Mouse (Mus musculus): Measurements from ENCODE around the gene Gcg. TPM values are rescaled to one million over a fixed set of nuclear protein-coding genes. Genes with fewer than 3 reads are reported as not detected.

Gcg gene
- total RNA-seq, 1 experiment from 2014 or later = not detected

DNA sequence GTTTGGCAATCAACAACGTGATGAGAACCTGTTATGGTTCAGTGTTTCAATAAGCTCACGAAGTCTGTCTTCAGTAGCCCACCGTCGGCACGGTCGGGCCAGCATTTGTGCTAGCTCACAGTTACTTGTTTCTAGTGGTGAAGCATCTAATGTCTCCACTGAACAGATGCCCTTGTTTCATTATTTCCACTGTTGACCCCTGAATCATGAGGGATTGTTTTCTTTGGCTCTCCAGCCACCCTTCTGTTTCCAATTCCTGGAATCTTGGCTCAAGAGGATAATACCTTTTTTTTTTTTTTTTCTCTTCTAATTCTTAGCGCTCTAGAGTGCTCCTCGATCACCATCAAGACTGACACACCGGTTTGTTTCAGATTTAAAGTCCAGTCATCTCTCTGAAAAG, 13.9 kb downstream of the Gcg start:
- ATAC-seq (replicated peaks in 1 of 2; ENCODE audit: insufficient read depth in 1 of 2, low FRiP score in 2 of 2, low TSS enrichment in 1 of 2, low read depth in 1 of 2, poor library complexity in 2 of 2, severe bottlenecking in 2 of 2) = no peak

DNA sequence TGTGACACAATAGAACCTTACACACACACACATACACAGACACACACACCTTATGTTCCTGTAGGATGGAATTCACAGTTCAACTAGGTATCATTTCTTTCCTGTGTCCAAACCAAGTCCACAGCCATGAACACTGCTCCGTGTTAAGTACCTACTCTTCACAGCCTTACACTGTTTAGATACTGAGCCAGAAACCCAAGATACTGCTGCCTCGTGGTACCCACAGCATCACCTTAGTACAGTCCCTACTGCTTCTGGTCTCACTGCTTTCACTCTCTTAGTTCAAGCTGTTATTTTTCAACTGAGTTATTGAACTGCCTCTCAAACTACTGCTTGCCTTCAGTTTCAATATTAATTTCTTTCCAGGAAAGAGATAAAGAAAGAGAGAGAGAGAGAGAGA, 20.2 kb downstream of the Gcg start:
- no peak for ATAC-seq (replicated peaks in 1 of 2; ENCODE audit: insufficient read depth in 1 of 2, low FRiP score in 2 of 2, low TSS enrichment in 1 of 2, low read depth in 1 of 2, poor library complexity in 2 of 2, severe bottlenecking in 2 of 2)

DNA sequence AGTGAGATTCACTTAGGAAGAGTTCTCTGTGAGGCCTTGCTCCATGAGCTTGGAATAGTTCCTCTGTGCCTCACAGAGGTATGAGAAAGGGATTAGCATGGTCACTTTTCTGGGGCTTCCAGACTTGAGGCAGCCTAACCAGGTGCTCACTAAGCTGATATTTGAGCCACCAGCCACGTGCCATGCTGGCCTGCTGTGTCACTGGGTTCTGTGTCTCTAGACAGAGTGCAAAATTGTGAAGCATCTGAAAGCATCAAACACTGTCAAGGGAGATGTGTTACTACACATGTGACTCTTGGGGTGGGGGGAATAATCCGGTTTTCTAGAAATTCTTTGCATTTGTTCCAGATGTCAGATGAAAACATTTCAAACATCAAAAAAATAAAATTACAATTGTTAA, 21.3 kb downstream of the Gcg start:
- ATAC-seq (replicated peaks in 1 of 2; ENCODE audit: insufficient read depth in 1 of 2, low FRiP score in 2 of 2, low TSS enrichment in 1 of 2, low read depth in 1 of 2, poor library complexity in 2 of 2, severe bottlenecking in 2 of 2) = no peak

- 0 out of 4 replicates have a peak, but pooled peaks of 1 of the 2 experiments have one; percentile 8 for ATAC-seq (replicated peaks in 1 of 2; ENCODE audit: insufficient read depth in 1 of 2, low FRiP score in 2 of 2, low TSS enrichment in 1 of 2, low read depth in 1 of 2, poor library complexity in 2 of 2, severe bottlenecking in 2 of 2)
Observed at GRCm38 (mm10) chr2:62460815-62461450, 22.5 kb downstream of the Gcg start.

DNA sequence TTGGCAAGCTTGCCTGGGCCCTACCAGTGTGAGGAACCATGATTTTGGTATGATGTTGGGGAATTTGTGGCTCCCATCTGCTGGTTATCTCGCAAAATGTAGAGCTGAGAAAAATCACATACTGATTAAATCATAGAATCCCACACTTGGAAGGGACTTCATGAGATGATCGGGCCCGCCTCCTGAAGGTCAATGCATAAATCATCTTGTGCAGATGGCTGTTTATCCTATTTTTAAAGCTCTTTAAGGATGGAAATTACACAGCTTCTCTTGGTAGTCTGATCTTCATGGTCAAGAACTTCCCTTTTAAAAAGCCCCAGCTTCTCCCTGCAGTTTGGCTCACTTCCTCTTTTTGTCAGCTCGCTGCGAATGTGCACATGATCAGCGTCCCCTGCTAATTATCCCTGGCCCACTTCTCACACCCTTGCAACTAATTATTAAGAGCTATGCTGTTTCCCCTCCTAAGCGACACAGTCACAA, 23.2 kb downstream of the Gcg start:
- peak; percentile 95 to 96 for ATAC-seq (replicated peaks in 1 of 2; ENCODE audit: insufficient read depth in 1 of 2, low FRiP score in 2 of 2, low TSS enrichment in 1 of 2, low read depth in 1 of 2, poor library complexity in 2 of 2, severe bottlenecking in 2 of 2)

DNA sequence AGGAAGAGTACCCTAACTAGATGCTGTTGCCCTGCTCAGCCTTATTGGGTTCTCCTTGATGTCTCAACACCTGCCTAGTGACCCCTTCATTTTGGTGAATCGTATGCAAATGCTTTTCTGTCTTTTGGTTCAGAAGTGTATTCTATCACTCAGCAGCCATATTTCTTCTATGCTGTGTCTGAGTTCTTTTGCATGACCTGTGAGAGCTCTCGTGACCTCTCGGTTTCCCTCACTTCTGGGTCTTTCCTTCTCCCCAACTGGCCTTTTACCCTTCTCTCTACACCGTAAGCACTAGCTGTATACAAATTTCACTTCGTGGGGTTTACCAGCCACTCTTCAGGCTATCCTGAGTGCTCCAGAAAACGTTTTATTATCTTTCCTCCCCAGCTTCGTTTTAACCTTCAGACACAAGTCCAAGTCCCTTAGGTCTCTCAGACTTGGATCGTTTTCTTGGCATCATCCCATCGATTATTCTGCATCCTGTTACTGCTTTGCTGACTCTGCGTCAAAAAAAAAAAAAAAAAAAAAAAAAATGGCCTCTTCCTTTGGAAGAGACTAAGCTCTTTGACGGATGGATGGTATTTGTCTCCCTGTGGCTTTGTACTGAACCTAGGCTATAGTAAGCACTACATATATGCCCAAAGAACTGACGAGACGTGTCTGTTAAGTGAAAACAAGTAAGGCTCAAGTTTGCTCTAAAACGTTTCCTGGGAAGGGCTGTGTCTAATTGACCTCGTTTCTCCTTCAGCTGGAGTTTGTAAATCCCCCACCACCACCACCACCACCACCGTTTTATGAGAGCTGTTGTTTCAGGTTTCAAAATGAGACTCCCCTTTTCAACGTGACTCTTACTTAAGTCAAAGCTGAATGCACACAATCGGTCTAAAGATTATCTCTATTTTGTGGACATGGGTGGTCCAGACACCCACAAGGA, 23.9 kb downstream of the Gcg start:
- ATAC-seq (replicated peaks in 1 of 2; ENCODE audit: insufficient read depth in 1 of 2, low FRiP score in 2 of 2, low TSS enrichment in 1 of 2, low read depth in 1 of 2, poor library complexity in 2 of 2, severe bottlenecking in 2 of 2) = no peak

GRCm38 (mm10) chr2:62458070-62458469, 25.4 kb downstream of the Gcg start:
- no peak for ATAC-seq (replicated peaks in 1 of 2; ENCODE audit: insufficient read depth in 1 of 2, low FRiP score in 2 of 2, low TSS enrichment in 1 of 2, low read depth in 1 of 2, poor library complexity in 2 of 2, severe bottlenecking in 2 of 2)

DNA sequence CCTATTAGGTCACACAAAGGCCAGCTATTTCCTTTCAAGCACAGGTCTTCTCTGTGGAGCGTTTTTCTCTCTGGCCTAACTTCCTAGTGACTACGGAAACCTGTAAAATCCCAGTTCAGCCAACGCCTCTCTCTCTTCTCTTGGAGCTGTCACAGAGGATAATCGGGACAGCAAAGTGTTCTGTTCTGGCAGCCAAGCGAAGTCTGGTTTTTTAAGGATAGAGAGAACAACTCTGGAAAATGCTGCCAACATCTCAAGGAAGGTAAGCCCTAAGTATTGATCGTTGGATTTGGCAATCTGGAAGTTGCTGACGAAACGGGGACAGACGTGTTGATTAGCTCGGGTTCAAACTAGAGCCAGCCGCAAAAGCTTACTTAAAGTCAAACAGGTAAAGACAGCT, 28.5 kb downstream of the Gcg start:
- ATAC-seq (replicated peaks in 1 of 2; ENCODE audit: insufficient read depth in 1 of 2, low FRiP score in 2 of 2, low TSS enrichment in 1 of 2, low read depth in 1 of 2, poor library complexity in 2 of 2, severe bottlenecking in 2 of 2) = no peak

GRCm38 (mm10) chr2:62454033-62454432, 29.4 kb downstream of the Gcg start:
- ATAC-seq (replicated peaks in 1 of 2; ENCODE audit: insufficient read depth in 1 of 2, low FRiP score in 2 of 2, low TSS enrichment in 1 of 2, low read depth in 1 of 2, poor library complexity in 2 of 2, severe bottlenecking in 2 of 2) = no peak

GRCm38 (mm10) chr2:62450364-62450763, 33.1 kb downstream of the Gcg start:
- ATAC-seq (replicated peaks in 1 of 2; ENCODE audit: insufficient read depth in 1 of 2, low FRiP score in 2 of 2, low TSS enrichment in 1 of 2, low read depth in 1 of 2, poor library complexity in 2 of 2, severe bottlenecking in 2 of 2) = no peak

DNA sequence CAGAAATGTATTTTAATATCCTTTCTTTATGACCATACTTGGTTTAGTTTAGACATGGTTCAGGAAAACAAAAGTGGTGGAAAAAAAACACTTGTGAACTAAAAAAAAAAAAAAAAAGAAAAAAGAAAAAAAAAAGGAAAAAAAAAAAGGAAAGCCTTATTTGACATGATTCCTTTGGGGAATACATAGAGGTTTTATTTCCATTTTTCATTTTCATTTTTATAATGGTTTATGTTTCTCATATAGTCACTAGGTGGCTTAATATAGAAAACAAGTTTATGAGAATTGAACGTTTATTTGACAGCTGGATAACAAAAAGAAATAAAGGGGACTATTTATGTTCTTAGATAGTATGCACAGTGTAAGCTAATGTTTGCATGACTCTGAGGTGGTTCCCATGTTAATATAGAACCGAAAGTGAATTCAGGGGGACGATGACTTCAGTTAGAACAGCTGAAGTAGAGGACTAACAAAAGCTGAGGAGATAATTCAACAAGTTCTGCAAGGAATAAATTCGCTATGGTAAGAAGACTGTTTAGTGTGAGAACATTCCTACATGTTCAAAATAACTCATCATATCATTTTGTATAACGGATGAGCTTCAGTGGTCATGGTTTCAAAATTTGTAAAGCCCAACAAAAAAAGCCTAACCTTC, 33.6 kb downstream of the Gcg start:
- no peak for ATAC-seq (replicated peaks in 1 of 2; ENCODE audit: insufficient read depth in 1 of 2, low FRiP score in 2 of 2, low TSS enrichment in 1 of 2, low read depth in 1 of 2, poor library complexity in 2 of 2, severe bottlenecking in 2 of 2)

DNA sequence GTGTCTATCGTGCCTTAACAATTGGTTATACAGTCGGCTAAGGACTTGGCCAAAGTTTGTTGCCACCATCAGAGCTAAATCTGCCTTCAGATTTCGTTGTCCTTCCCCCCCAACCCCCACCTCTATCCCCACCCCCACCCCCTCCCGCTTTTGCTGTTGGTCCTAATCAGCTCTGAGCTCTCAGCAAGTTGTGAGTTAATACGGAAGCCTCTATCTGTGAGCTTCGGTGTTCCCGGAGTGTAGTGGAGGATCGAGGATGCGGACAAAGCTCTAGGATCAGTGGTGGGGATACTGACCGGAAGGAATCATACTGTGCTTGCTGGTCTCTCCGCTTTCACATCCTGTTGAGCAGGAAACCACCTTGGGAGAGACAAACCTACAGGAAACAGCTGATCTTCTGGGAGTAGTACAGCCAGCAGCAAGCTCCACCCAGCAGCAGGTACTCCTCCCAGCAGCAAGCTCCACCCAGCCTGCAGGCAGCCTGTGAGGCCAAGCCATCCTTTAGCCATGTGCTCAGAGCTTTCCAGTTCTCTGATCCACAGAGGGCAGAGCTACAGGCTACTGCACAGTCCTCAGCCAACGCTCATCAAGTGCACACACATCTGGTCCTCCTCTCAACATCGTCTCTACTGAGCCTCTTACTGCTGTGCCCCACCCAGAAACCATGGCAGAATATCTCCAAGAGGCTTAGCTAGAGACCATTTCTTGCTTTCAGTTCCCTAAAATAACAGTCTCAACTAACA, 42.5 kb downstream of the Gcg start:
- peak; percentile 96 to 97 for ATAC-seq (replicated peaks in 1 of 2; ENCODE audit: insufficient read depth in 1 of 2, low FRiP score in 2 of 2, low TSS enrichment in 1 of 2, low read depth in 1 of 2, poor library complexity in 2 of 2, severe bottlenecking in 2 of 2)

GRCm38 (mm10) chr2:62440083-62440482, 43.4 kb downstream of the Gcg start:
- no peak for ATAC-seq (replicated peaks in 1 of 2; ENCODE audit: insufficient read depth in 1 of 2, low FRiP score in 2 of 2, low TSS enrichment in 1 of 2, low read depth in 1 of 2, poor library complexity in 2 of 2, severe bottlenecking in 2 of 2)

DNA sequence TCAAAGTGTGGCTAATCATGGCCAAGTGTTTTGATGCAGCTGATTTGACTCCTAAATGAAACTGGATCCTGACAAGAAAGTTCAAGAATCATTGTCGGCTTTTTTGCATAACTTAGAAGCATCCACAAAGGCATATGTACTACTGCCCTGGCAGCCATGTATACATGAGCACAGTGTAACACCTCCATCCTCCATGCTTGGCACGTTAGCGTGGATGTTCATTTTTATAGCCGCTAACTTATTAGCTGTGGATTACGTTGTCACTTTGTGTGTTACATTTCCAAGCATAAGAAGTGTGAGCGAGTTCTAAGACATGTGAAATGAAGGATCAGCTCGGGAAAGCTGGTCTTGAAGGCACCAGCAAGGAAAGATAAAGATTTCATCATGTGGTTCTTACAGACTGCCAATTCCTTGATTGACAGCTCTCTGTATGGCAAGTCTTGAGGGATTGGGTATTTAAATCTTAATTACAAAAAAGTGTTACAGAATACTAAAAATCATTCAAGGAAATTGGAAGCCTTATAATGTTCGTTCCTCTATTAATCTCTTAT, 52.1 kb downstream of the Gcg start:
- no peak for ATAC-seq (replicated peaks in 1 of 2; ENCODE audit: insufficient read depth in 1 of 2, low FRiP score in 2 of 2, low TSS enrichment in 1 of 2, low read depth in 1 of 2, poor library complexity in 2 of 2, severe bottlenecking in 2 of 2)

- ATAC-seq (replicated peaks in 1 of 2; ENCODE audit: insufficient read depth in 1 of 2, low FRiP score in 2 of 2, low TSS enrichment in 1 of 2, low read depth in 1 of 2, poor library complexity in 2 of 2, severe bottlenecking in 2 of 2) = no peak
Observed at GRCm38 (mm10) chr2:62425941-62426340, 57.5 kb downstream of the Gcg start.
